In genomic region chr1:171262594-171263130, GRCm38 (mm10) we compare ENCODE assay signal across 8 mouse cellular contexts. TPM values are rescaled to one million over a fixed set of nuclear protein-coding genes. Genes with fewer than 3 reads are reported as not detected.
DNase-seq lines count a peak whose midpoint lies in the region; ATAC-seq and TF ChIP-seq lines count a peak whose summit lies in the region.

No protein-coding gene starts in this region.

- H3K9me3 ChIP-seq in heart, embryonic 12.5 days (replicated peaks) = no peaks in the 10 kb centered on the region
- no peaks in the 10 kb centered on the region for H3K9me3 ChIP-seq in kidney, embryonic 15.5 days (replicated peaks)

- no peak overlapping the region for H3K4me3 ChIP-seq in lung, adult 2 months (replicated peaks; ENCODE audit: extremely low read depth, low read depth, low read length)
- peak overlapping the region; percentile 3 for H3K4me3 ChIP-seq in embryonic fibroblast, embryonic 13.5 days (ENCODE audit: insufficient read depth, low read length)
- H3K4me3 ChIP-seq in heart, embryonic 12.5 days = peak overlapping the region; percentile 30
- H3K4me3 ChIP-seq in kidney, embryonic 15.5 days (replicated peaks) = peak overlapping the region; percentile 18

- H3K27me3 ChIP-seq in heart, embryonic 12.5 days (replicated peaks) = 0 out of 2 replicates have a peak, but pooled peaks cover 3% of the 10 kb centered on the region
- no peaks in the 10 kb centered on the region for H3K27me3 ChIP-seq in kidney, embryonic 15.5 days

- H3K4me2 ChIP-seq in heart, embryonic 12.5 days = peak overlapping the region; percentile 66
- peak overlapping the region; percentile 50 for H3K4me2 ChIP-seq in kidney, embryonic 15.5 days

- H3K27ac ChIP-seq in embryonic fibroblast, embryonic 13.5 days (ENCODE audit: insufficient read depth, low read length) = peak overlapping the region; percentile 99
- peak overlapping the region; percentile 87 for H3K27ac ChIP-seq in heart, embryonic 12.5 days (ENCODE audit: poor library complexity, severe bottlenecking)
- peak overlapping the region; percentile 95 for H3K27ac ChIP-seq in kidney, embryonic 15.5 days

- no peak for TF ChIP-seq CTCF in lung, adult 2 months (IDR thresholded peaks at IDR 0.05; ENCODE audit: insufficient read depth, low read length)
- TF ChIP-seq CTCF in embryonic fibroblast, embryonic 13.5 days (IDR thresholded peaks at IDR 0.05; ENCODE audit: borderline replicate concordance, insufficient read depth, low read length) = no peak

- peak; percentile 72 for ATAC-seq in heart, embryonic 12.5 days (ENCODE audit: insufficient number of reproducible peaks, low FRiP score)
- peak; percentile 78 for ATAC-seq in kidney, embryonic 15.5 days (replicated peaks; ENCODE audit: low FRiP score)
- peak; percentile 23; the same call in 1 of the 2 replicates for ATAC-seq in monocyte, adult 5-6 weeks (replicated peaks; ENCODE audit: insufficient number of reproducible peaks, low FRiP score, low TSS enrichment, poor library complexity, severe bottlenecking)

- peaks cover 6% of the 10 kb centered on the region; the same call in 1 of the 2 replicates for H3K4me1 ChIP-seq in lung, adult 2 months (ENCODE audit: control insufficient read depth, insufficient read depth, low read length)
- peaks cover 15% of the 10 kb centered on the region for H3K4me1 ChIP-seq in embryonic fibroblast, embryonic 13.5 days (ENCODE audit: control insufficient read depth, insufficient read depth, low read length)
- H3K4me1 ChIP-seq in heart, embryonic 12.5 days (replicated peaks) = peaks cover 19% of the 10 kb centered on the region
- H3K4me1 ChIP-seq in kidney, embryonic 15.5 days = peaks cover 27% of the 10 kb centered on the region

- peak; percentile 66 to 72 for DNase-seq in lung, adult 18-20 months
- DNase-seq in lung, adult 2 months = no peak
- peak; percentile 52 for DNase-seq in liver
- DNase-seq in yolk sac, embryonic 10.5 days (ENCODE audit: low spot score) = no peak

- H3K9ac ChIP-seq in heart, embryonic 12.5 days = 0 out of 2 replicates have a peak overlapping the region, but pooled peaks have one; percentile 29
- no peak overlapping the region for H3K9ac ChIP-seq in kidney, embryonic 15.5 days

- 0% methylated on average over 8 of the region's 8 CpGs for WGBS in lung, adult 2 months
- WGBS in heart, embryonic 12.5 days = 2% methylated on average over 8 of the region's 8 CpGs
- 5% methylated on average over 8 of the region's 8 CpGs for WGBS in kidney, embryonic 15.5 days

- H3K36me3 ChIP-seq in heart, embryonic 12.5 days = peaks cover 3% of the 10 kb centered on the region; the same call in 1 of the 2 replicates
- peaks cover 19% of the 10 kb centered on the region for H3K36me3 ChIP-seq in kidney, embryonic 15.5 days

- TF ChIP-seq POLR2A in lung, adult 2 months (IDR thresholded peaks at IDR 0.05; ENCODE audit: borderline replicate concordance, extremely low read depth, low read depth, low read length) = no peak
- peak; percentile 64 for TF ChIP-seq POLR2A in embryonic fibroblast, embryonic 13.5 days (IDR thresholded peaks at IDR 0.05; ENCODE audit: low read depth, low read length)

RNA-seq across cellular contexts. Expression of gene B4galt3, which starts 7.5 kb away (rescaled TPM):
- 72.0 and 75.8 TPM in 2 replicates for polyA plus RNA-seq in lung, adult 2 months (2012; rRNA removed)
- polyA plus RNA-seq in embryonic fibroblast, embryonic 13.5 days (2011; ENCODE audit: insufficient read length, low read depth, missing spikeins) = 53.2 and 55.1 TPM in 2 replicates
- polyA plus RNA-seq in heart, embryonic 12.5 days (2016; fragmentation: Nextera tagmentation; extraction: Ambion mirVana) = 49.5 and 56.1 TPM in 2 replicates
- polyA plus RNA-seq in kidney, embryonic 15.5 days (2015; fragmentation: Nextera tagmentation; extraction: Ambion mirVana) = 80.4 and 94.3 TPM in 2 replicates
- 32.4 to 35.5 TPM (median 34.3 TPM) in 3 replicates for total RNA-seq in monocyte, adult 5-6 weeks (2017)

RNA-seq across cellular contexts. Expression of gene Ndufs2, which starts 11.5 kb away (rescaled TPM):
- polyA plus RNA-seq in lung, adult 2 months (2012; rRNA removed) = 78.8 and 118 TPM in 2 replicates
- polyA plus RNA-seq in embryonic fibroblast, embryonic 13.5 days (2011; ENCODE audit: insufficient read length, low read depth, missing spikeins) = 226 and 234 TPM in 2 replicates
- 443 and 471 TPM in 2 replicates for polyA plus RNA-seq in heart, embryonic 12.5 days (2016; fragmentation: Nextera tagmentation; extraction: Ambion mirVana)
- polyA plus RNA-seq in kidney, embryonic 15.5 days (2015; fragmentation: Nextera tagmentation; extraction: Ambion mirVana) = 276 and 283 TPM in 2 replicates
- total RNA-seq in monocyte, adult 5-6 weeks (2017) = 172 to 231 TPM (median 231 TPM) in 3 replicates

RNA-seq across cellular contexts. Expression of gene Adamts4, which starts 12.4 kb away (rescaled TPM):
- polyA plus RNA-seq in lung, adult 2 months (2012; rRNA removed) = 1.2 and 1.3 TPM in 2 replicates
- polyA plus RNA-seq in embryonic fibroblast, embryonic 13.5 days (2011; ENCODE audit: insufficient read length, low read depth, missing spikeins) = 24.3 and 25.8 TPM in 2 replicates
- polyA plus RNA-seq in heart, embryonic 12.5 days (2016; fragmentation: Nextera tagmentation; extraction: Ambion mirVana) = 2.2 and 3.1 TPM in 2 replicates
- polyA plus RNA-seq in kidney, embryonic 15.5 days (2015; fragmentation: Nextera tagmentation; extraction: Ambion mirVana) = 10.7 and 11.6 TPM in 2 replicates
- not detected in 3 replicates for total RNA-seq in monocyte, adult 5-6 weeks (2017)

RNA-seq across cellular contexts. Expression of gene Ppox, which starts 18.3 kb away (rescaled TPM):
- 40.6 and 49.0 TPM in 2 replicates for polyA plus RNA-seq in lung, adult 2 months (2012; rRNA removed)
- 23.9 and 24.3 TPM in 2 replicates for polyA plus RNA-seq in embryonic fibroblast, embryonic 13.5 days (2011; ENCODE audit: insufficient read length, low read depth, missing spikeins)
- polyA plus RNA-seq in heart, embryonic 12.5 days (2016; fragmentation: Nextera tagmentation; extraction: Ambion mirVana) = 51.7 and 55.4 TPM in 2 replicates
- 63.0 and 65.4 TPM in 2 replicates for polyA plus RNA-seq in kidney, embryonic 15.5 days (2015; fragmentation: Nextera tagmentation; extraction: Ambion mirVana)
- 9.2 to 14.2 TPM (median 11.1 TPM) in 3 replicates for total RNA-seq in monocyte, adult 5-6 weeks (2017)

RNA-seq across cellular contexts. Expression of gene Usp21, which starts 25.1 kb away (rescaled TPM):
- 42.3 and 51.2 TPM in 2 replicates for polyA plus RNA-seq in lung, adult 2 months (2012; rRNA removed)
- polyA plus RNA-seq in embryonic fibroblast, embryonic 13.5 days (2011; ENCODE audit: insufficient read length, low read depth, missing spikeins) = 36.8 and 59.0 TPM in 2 replicates
- 55.1 and 55.7 TPM in 2 replicates for polyA plus RNA-seq in heart, embryonic 12.5 days (2016; fragmentation: Nextera tagmentation; extraction: Ambion mirVana)
- 87.7 and 97.8 TPM in 2 replicates for polyA plus RNA-seq in kidney, embryonic 15.5 days (2015; fragmentation: Nextera tagmentation; extraction: Ambion mirVana)
- total RNA-seq in monocyte, adult 5-6 weeks (2017) = 8.1 to 12.6 TPM (median 11.2 TPM) in 3 replicates

Comparison
In these comparisons a context has a peak if more than half of its experiments do, and no peak if none do; other contexts are left out.
1. DNase-seq: peak in lung, adult 18-20 months (2 of 2) and liver (single experiment); none in lung, adult 2 months (single experiment) and yolk sac, embryonic 10.5 days (single experiment).
2. ATAC-seq: peak in every context shown above with its lines; median percentile 78 in kidney, embryonic 15.5 days; 72 in heart, embryonic 12.5 days; 23 in monocyte, adult 5-6 weeks.
3. Peak in every context shown above with its lines, with median percentiles within 50 percentile points of each other: H3K27ac ChIP-seq.